Mouse (Mus musculus): ENCODE data around the gene Zc3hav1l.

The Zc3hav1l gene

GRCm38 (mm10) chr6:38298761-38299401 is at the start of gene Zc3hav1l:
Zc3hav1l (minus strand) TSS chr6:38299259.
- DNase-seq (ENCODE audit: low spot score in 2 of 2) = peak; percentile 32 to 67

GRCm38 (mm10) chr6:38347875-38348274 is 48.8 kb upstream of the Zc3hav1l start:
- DNase-seq (ENCODE audit: low spot score in 2 of 2) = no peak

DNA sequence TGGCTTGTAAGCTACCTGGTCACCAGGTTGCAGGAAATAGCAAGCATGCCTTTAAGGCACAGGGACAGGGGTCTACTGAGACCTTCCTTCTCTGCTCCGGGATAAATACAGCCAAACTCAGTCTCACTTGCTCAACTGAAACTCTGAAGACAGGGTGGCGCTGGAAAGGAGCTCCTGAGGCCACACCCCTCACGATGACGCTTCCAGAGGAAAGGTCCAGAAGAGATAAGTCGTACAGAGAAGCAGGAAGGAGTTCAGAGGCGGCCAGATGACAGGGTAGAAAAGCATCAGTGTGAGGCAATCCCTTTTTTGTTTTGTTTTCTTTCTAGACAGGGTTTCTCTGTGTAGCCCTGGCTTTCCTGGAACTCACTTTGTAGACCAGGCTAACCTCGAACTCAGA is 46.7 kb upstream of the Zc3hav1l start:
- DNase-seq (ENCODE audit: low spot score in 2 of 2) = no peak

DNA sequence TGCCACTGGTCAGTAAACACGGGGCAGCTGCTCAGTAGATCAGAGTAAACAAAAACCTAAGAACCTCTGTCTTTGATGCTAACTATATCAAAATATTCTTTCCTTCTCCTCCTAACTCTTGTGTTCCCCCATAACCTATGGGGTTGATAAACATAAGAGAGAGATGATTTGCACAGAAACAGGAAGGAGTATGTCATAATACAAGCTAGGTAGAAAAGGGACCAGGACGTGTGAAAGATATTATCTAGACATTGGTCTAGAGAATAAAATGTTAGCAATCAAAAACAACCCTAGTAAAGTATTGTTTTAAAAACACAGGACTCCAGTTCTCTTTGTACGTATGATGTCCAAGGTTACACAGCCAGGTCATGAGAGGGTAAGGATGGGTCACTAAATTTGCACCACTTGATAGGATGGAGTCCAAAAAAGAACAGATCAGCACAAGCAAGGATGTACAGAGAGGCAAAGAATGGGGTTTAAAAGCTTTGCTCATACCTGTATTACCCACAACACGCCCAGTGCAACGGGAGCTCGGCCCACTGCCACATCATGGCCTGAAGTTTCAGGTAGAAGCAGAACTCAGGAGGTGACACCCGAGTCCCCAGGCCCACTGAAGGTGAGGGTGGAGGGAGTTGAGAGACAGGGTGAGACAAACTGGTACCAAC is 45.1 kb upstream of the Zc3hav1l start:
- DNase-seq (ENCODE audit: low spot score in 2 of 2) = no peak

- DNase-seq (ENCODE audit: low spot score in 2 of 2) = no peak
Observed at GRCm38 (mm10) chr6:38343581-38343980, 44.5 kb upstream of the Zc3hav1l start.

- no peak for DNase-seq (ENCODE audit: low spot score in 2 of 2)
Observed at GRCm38 (mm10) chr6:38342666-38342992, 43.6 kb upstream of the Zc3hav1l start.

- no peak for DNase-seq (ENCODE audit: low spot score in 2 of 2)
Observed at GRCm38 (mm10) chr6:38341751-38342665, 42.9 kb upstream of the Zc3hav1l start.

DNA sequence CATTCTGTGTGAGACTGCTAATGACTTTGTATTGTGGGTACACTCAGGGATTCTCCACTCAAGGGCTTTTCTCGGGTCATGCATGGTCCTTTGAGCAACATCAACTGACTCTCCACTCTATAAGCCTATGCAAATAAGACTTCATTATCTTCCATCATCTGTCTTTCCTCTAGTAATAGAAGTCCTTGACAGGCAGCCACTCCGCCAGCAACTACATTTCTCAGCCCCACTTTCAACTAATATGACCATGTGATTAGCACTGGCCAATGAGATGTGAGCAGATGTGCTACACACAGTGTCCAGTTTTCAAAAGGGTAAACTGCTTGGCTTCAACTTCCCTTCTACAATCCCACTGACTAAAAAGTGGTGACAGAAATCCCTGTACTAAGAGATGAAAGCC is 40.0 kb upstream of the Zc3hav1l start:
- DNase-seq (ENCODE audit: low spot score in 2 of 2) = no peak

- no peak for DNase-seq (ENCODE audit: low spot score in 2 of 2)
Observed at GRCm38 (mm10) chr6:38337951-38338350, 38.9 kb upstream of the Zc3hav1l start.

DNA sequence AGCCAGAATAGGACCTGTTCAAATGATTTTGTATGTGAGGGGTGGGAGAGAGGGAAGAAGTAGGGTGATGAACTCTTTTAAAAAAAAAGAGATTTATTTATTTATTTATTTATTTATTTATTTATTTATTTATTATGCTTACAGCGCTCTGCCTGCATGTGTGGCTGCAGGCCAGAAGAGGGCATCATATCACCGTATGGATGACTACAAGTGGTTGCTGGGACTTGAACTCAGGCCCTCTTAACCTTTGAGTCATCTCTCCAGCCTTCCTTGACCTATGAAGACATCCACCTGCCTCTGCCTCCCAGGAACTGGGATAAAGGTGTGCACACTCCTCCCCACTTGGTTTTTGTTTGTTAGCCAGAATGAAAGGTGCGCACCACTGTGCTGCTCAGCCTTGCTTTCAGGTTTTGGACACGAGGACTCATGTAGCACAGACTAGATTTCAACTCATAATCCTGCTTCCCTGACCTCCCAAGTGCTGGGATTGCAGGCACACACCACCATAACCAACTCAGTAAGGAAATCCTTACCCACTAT is 38.2 kb upstream of the Zc3hav1l start:
- DNase-seq (ENCODE audit: low spot score in 2 of 2) = no peak

GRCm38 (mm10) chr6:38335264-38335663 is 36.2 kb upstream of the Zc3hav1l start:
- DNase-seq (ENCODE audit: low spot score in 2 of 2) = no peak

DNA sequence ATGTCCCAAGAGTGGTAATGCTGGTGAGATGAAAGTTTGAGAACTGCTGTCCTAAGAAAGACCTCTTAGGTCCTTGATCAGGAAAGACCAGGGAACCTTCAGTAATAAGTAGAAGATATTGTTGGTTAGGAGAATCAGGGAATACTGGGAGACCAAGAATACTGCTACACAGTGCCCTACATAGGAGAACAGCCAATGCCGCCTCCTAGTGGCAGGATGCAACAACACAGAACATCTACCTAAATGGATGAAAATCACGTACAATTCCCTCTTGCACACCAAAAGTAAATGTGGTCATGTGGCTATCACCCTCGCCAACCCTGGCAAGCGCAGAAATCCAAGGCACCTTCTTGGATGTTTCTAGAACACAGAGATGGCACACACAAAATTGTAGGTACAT is 27.5 kb upstream of the Zc3hav1l start:
- DNase-seq (ENCODE audit: low spot score in 2 of 2) = peak in 1 of 2 experiments; percentile 27

- no peak for DNase-seq (ENCODE audit: low spot score in 2 of 2)
Observed at GRCm38 (mm10) chr6:38320621-38321020, 21.6 kb upstream of the Zc3hav1l start.

GRCm38 (mm10) chr6:38316050-38316449 is 17.0 kb upstream of the Zc3hav1l start:
- no peak for DNase-seq (ENCODE audit: low spot score in 2 of 2)

DNA sequence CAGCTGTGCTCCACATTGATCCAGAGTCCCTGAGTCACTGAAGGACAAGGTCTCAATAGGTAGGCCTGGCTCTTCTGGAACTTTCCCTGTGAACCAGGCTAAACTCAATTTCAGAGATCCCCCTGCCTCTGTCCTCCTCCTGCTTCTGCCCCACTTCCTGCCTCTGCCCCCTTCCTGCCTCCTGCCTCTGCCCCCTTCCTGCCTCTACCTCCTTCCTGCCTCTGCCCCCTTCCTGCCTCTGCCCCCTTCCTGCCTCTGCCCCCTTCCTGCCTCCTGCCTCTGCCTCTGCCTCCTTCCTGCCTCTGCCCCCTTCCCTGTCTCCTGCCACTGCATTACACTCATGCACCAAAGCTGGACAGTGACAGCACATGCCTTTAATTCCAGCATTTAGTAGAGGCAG is 10.7 kb upstream of the Zc3hav1l start:
- DNase-seq (ENCODE audit: low spot score in 2 of 2) = no peak

- no peak for DNase-seq (ENCODE audit: low spot score in 2 of 2)
Observed at GRCm38 (mm10) chr6:38304981-38305380, 5.9 kb upstream of the Zc3hav1l start.

- DNase-seq (ENCODE audit: low spot score in 2 of 2) = no peak
Observed at GRCm38 (mm10) chr6:38298246-38298635, 818 bp downstream of the Zc3hav1l start.

- no peak for DNase-seq (ENCODE audit: low spot score in 2 of 2)
Observed at GRCm38 (mm10) chr6:38297580-38298245, 1.3 kb downstream of the Zc3hav1l start.

DNA sequence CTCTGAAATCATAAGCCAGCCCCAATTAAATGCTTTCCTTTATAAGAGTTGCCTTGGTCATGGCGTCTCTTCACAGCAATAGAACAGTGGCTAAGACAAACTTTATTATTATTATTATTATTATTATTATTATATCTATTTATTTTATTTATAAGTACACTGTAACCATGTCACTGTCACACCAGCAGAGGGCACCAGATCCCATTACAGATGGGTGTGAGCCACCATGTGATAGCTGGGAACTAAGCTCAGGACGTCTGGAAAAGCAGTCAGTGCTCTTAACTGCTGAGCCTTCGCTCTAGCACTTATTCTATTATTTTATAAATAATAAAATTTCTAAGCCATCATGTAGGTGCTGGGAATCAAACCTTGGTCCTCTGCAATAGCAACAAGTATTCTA is 5.4 kb downstream of the Zc3hav1l start:
- no peak for DNase-seq (ENCODE audit: low spot score in 2 of 2)

DNA sequence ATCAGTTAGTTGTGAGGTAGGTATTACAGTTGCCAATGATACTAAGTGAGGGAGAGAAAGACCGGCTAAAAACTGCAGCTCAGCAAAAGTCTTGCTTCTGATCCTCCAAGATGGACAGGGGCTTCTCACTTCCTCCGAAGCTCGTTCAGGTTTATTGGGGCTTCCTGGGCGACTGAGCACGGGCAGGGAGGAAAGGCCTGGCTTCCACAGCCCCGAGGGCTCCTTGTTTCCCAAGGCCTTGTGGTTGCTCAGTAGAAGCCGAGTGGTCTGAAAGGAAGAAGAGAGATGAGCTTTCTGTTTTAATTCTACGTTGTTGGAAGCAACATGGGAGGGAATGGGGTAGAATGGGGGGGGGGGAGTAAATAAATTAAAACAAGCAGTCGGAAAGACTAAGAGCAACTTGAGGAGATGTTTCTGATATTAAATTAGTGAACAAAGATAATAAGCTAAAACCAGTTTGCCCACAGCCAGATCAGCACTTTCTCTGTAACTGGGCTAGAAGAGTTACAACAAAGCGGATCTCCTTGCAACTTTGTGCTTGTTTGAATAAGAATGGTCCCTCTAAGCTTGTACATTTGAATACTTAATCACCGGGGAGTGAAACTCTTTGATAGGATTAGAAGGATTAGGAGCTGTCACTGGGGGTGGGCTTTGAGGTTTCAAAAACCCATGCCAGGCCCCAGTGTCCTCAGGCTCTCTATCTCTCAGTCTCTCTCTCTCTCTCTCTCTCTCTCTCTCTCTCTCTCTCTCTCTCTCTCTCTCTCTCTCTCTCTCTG is 6.0 kb downstream of the Zc3hav1l start:
- no peak for DNase-seq (ENCODE audit: low spot score in 2 of 2)

- no peak for DNase-seq (ENCODE audit: low spot score in 2 of 2)
Observed at GRCm38 (mm10) chr6:38284422-38284821, 14.6 kb downstream of the Zc3hav1l start.
